Mouse (Mus musculus) testis, adult 10 weeks (tissue): Measurements from ENCODE around the gene Dnajc11. TPM values are rescaled to one million over a fixed set of nuclear protein-coding genes. Genes with fewer than 3 reads are reported as not detected.

Experiments
- polyA plus RNA-seq: library from polyadenylated mRNA; stranded (reverse); fragments of 350-450 nt; fragmentation: Illumina TruSeq; extraction: RNeasy Lipid Tissue Mini Kit (QIAGEN cat#74804); gene quantifications from one replicate; pipeline ENCODE4 v1.2.3, GENCODE M21; 2014; ENCODE audit warnings: low read depth, low replicate concordance

Gene Dnajc11
- polyA plus RNA-seq, result 16.6 TPM

GRCm38 (mm10) chr4:151933505-151934214 lies at the start of gene Dnajc11:
Dnajc11 (plus strand) TSS chr4:151933691.

DNA sequence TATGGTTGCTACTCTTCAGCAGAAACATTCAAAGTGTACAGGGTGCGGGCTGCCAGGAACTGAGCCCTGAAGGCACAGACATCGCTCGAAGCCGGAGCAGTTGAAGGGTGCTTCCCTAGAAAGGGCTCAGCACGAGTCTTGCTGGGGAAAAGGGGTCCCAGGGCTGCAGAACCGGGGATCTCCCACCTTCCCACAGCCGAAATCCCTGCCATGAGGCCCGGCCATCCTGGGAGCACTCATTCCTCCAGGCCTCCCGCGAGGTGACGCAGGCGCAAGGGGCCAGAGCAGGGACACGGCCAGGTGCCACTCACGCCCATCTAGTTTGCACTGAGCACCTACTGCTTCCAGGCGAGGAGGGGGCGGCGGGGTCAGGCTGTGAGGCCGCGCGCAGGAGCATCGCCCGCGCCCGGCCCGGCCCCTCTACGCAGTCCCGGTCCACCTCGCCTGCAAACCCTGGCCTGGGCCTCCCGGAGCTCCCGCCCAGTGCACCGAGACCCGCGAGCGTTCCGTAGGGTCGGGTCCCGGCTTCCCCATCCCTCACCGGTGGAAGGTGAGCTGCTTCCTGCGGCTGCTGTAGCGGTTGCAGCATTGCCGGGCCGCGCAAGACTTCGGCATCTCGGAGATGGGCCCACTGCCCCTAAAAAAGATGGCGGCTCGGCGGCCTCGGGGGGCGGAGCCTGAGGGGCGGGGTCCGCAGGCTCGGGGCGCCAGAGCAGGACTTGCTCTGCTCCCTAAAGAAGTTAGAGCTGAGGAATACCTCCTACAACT lies 55.0 kb downstream of the Dnajc11 start, which contains the start of gene Thap3:
Thap3 (minus strand) TSS at position 656 of the 768 bp plus-strand sequence.

GRCm38 (mm10) chr4:151996173-151996950 lies 62.9 kb downstream of the Dnajc11 start, which contains the start of gene Phf13:
Phf13 (minus strand) TSS chr4:151996258.

GRCm38 (mm10) chr4:152008622-152009075 lies 75.2 kb downstream of the Dnajc11 start, which contains the start of gene Klhl21:
Klhl21 (plus strand) TSS chr4:152008803.

GRCm38 (mm10) chr4:152027524-152027923 lies 94.0 kb downstream of the Dnajc11 start, which contains the start of gene Zbtb48:
Zbtb48 (minus strand) TSS chr4:152027671.

Other genes starting within 250 kb of the Dnajc11 start
- gene Camta1, start 71.8 kb upstream of the Dnajc11 start, polyA plus RNA-seq, result 97.5 TPM
- not detected for gene Thap3, start 55.3 kb downstream of the Dnajc11 start, polyA plus RNA-seq
- 45.4 TPM for gene Phf13, start 62.6 kb downstream of the Dnajc11 start, polyA plus RNA-seq
- 2.1 TPM for gene Klhl21, start 75.1 kb downstream of the Dnajc11 start, polyA plus RNA-seq
- gene Zbtb48, start 94.0 kb downstream of the Dnajc11 start, polyA plus RNA-seq, result 2.8 TPM
- 0.95 TPM for gene Tas1r1, start 104.9 kb downstream of the Dnajc11 start, polyA plus RNA-seq
- 6.1 TPM for gene Nol9, start 105.6 kb downstream of the Dnajc11 start, polyA plus RNA-seq
- gene Plekhg5, start 138.8 kb downstream of the Dnajc11 start, polyA plus RNA-seq, result 0.18 TPM
- gene Tnfrsf25, start 182.2 kb downstream of the Dnajc11 start, polyA plus RNA-seq, result not detected
- gene Espn, start 218.7 kb downstream of the Dnajc11 start, polyA plus RNA-seq, result 3.5 TPM
- 0.22 TPM for gene Hes2, start 225.2 kb downstream of the Dnajc11 start, polyA plus RNA-seq
- 28.5 TPM for gene Acot7, start 244.4 kb downstream of the Dnajc11 start, polyA plus RNA-seq